Mouse (Mus musculus) lung, embryonic 14.5 days (tissue): ENCODE data around the gene Syce1. TPM values are rescaled to one million over a fixed set of nuclear protein-coding genes. Genes with fewer than 3 reads are reported as not detected.
A peak's percentile ranks its signal among the peaks of the same experiment; 100 is the strongest.

Experiments used
- ATAC-seq: fragments of 200-750 bp; cut with Nextera tagmentation; 2 replicates; pipeline ENCODE4 v1.8.0; 2017; ENCODE audit warnings: mild to moderate bottlenecking, moderate TSS enrichment, moderate library complexity; ENCODE audit not compliant: insufficient read depth
- DNase-seq: peaks from one replicate; pipeline ENCODE4 v3.0.0-alpha.2; 2015
- H3K27ac ChIP-seq: fragments of 300-500 bp; sonication (generic); 2 replicates; pipeline ENCODE4 v1.5.1; 2014; ENCODE audit warnings: low read depth, mild to moderate bottlenecking, moderate library complexity
- H3K27me3 ChIP-seq: fragments of 300-500 bp; sonication (generic); 2 replicates; pipeline ENCODE4 v1.6.1; 2014; ENCODE audit warnings: low read length, control low read depth; ENCODE audit not compliant: insufficient read depth
- H3K36me3 ChIP-seq: fragments of 300-500 bp; sonication (generic); 2 replicates; pipeline ENCODE4 v1.6.1; 2014; ENCODE audit warnings: control low read depth; ENCODE audit not compliant: insufficient read depth
- H3K4me1 ChIP-seq: fragments of 300-500 bp; sonication (generic); 2 replicates; pipeline ENCODE4 v1.6.1; 2014; ENCODE audit warnings: antibody characterized with exemption, control low read depth; ENCODE audit not compliant: insufficient read depth
- H3K4me2 ChIP-seq: fragments of 300-500 bp; sonication (generic); 2 replicates; pipeline ENCODE4 v1.6.1; 2014; ENCODE audit warnings: mild to moderate bottlenecking
- H3K4me3 ChIP-seq: fragments of 300-500 bp; sonication (generic); 2 replicates; pipeline ENCODE4 v1.5.1; 2014; ENCODE audit warnings: low read depth, low read length
- H3K9ac ChIP-seq: fragments of 300-500 bp; sonication (generic); 2 replicates; pipeline ENCODE4 v1.6.1; 2014
- H3K9me3 ChIP-seq: fragments of 300-500 bp; sonication (generic); 2 replicates; pipeline ENCODE4 v1.6.1; 2016; ENCODE audit warnings: low read depth, low read length, control low read depth
- CTCF ChIP-seq: IDR thresholded peaks from 2 replicates; pipeline ENCODE4 v1.5.1; 2016; ENCODE audit warnings: antibody characterized with exemption, low read depth
- WGBS: fragments of 180-500 bp; shearing (Covaris S2); extraction: QIAGEN DNeasy Blood & Tissue Kit; methylation state at CpG from one replicate; pipeline ENCODE4 v1.1.7; 2014; 5-methylcytosine and 5-hydroxymethylcytosine counted together
- polyA plus RNA-seq: library from polyadenylated mRNA; unstranded; fragments of >200 nt; fragmentation: Nextera tagmentation; extraction: Ambion mirVana; gene quantifications from 2 replicates; pipeline ENCODE4 v1.2.1, GENCODE M21; 2014

The Syce1 gene
- polyA plus RNA-seq = 0.68 TPM in 1 of 2 replicates, not detected in the other

DNA sequence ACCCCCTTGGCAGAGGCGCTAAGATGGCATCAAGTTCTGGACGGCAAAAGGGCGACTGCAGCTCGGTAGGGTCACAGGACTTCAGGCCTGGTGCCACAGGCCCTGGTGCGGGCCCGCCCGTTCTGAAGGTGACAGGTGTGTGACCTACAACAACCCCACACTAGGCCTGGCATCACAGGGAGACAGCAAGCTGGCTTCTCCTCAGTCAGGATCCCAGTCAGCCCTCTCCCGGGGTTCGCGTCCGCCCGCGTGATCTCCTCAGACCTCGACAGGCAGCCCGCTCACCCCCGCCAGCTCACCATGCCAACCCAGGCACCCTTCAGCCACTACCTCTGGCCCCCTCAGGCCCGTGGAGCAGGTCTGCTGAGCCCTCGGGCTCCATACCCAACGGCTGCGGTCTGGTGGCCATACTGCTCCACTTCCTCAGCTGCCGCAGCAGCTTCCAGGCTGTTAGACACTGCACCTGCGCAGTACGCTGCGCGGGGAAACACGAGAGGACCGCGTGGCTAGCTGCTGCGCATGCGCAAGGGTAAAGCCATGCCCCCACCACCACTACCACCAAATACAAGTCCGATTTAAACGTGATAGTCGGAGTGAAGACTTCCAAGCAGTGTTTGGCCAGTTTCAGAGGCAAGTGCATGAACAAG lies at the start of gene Syce1:
Syce1 (minus strand) TSS at position 447 of the 647 bp plus-strand sequence.
- ATAC-seq = no peak
- 79% methylated on average over 33 of the region's 33 CpGs for WGBS
- Histone ChIP-seq H3K27me3 (no peaks in the 10 kb centered on the region), H3K36me3 (no peaks in the 10 kb centered on the region), H3K4me1 (no peaks in the 10 kb centered on the region), H3K27ac (no peak within 1 kb of the TSS), H3K9me3 (no peaks in the 10 kb centered on the region), H3K4me3 (no peak within 1 kb of the TSS), H3K9ac (no peak within 1 kb of the TSS), H3K4me2 (no peak within 1 kb of the TSS)
- DNase-seq = no peak
- no peak for TF ChIP-seq CTCF

DNA sequence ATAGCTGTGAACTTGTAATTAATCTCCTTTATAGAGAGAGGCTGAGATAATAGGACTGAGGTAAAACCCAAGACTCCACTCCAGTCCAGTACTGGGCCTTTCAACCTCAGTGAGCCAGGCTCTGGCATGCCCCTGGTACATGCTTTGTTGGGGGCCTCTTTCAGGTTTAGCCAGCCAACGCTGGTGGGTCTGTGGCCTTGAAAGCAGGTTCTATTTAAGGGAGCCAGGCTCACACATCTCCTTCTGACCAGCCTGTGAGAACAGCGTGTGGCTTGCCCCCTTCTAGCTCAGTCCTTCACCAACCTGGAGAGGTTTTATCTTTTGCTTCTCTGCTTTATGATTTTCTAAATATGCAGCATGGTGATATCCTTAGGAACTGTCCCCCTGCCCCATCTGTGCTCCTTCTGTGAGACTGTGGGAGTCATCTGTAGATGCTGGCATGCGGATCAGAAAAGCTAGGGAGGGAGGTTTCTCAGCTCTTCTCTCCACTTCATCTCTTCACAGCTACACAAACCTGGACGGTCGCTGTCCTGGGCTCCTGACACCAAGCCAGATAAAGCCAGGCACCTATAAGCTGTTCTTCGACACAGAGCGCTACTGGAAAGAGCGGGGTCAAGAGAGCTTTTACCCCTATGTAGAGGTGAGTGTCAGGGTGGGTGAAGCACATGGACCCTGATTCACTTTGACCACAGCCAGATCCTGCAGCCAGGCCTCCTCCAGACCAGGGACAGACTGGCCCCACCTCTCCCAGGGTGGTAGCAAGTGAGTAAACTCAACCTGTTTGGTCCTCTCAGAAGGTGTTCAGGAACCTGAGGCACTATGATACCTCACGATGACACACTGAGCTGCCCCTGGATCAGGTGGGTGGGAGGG lies 48.8 kb upstream of the Syce1 start:
- TF ChIP-seq CTCF = no peak
- WGBS = 67% methylated on average over 9 of the region's 9 CpGs
- Histone ChIP-seq H3K4me3 (no peak overlapping the region), H3K4me2 (no peak overlapping the region), H3K36me3 (no peaks in the 10 kb centered on the region), H3K9me3 (no peaks in the 10 kb centered on the region), H3K27ac (no peak overlapping the region), H3K27me3 (peaks cover 7% of the 10 kb centered on the region; the same call in 1 of the 2 replicates), H3K9ac (no peak overlapping the region), H3K4me1 (no peaks in the 10 kb centered on the region)
- no peak for ATAC-seq
- no peak for DNase-seq

DNA sequence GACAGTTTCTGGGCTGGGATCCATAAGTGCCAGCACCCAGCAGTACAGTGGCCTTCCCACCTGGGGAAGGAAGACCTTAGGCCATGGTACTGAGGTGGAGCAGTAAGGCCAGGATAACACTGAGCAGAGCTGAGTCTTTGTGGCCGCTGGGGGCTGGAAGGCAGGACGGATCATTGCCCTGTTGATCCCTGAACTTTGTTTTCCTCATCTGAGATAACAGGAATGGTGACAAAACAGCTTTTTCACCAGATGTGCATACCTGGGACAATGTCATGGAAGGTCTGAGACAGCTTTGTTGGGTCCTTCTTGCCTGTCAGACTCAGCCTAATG lies 48.1 kb upstream of the Syce1 start:
- Histone ChIP-seq H3K27ac (no peak overlapping the region), H3K4me1 (no peaks in the 10 kb centered on the region), H3K4me3 (no peak overlapping the region), H3K27me3 (no peaks in the 10 kb centered on the region), H3K4me2 (no peak overlapping the region; the same call in 1 of the 2 replicates), H3K36me3 (no peaks in the 10 kb centered on the region), H3K9me3 (no peaks in the 10 kb centered on the region), H3K9ac (no peak overlapping the region)
- WGBS = 59% methylated on average over 2 of the region's 2 CpGs
- ATAC-seq (peak; percentile 19; the same call in 1 of the 2 replicates), DNase-seq (no peak)
- TF ChIP-seq CTCF = no peak

- ATAC-seq = peak; percentile 72; the same call in 1 of the 2 replicates
- WGBS = 40% methylated on average over 20 of the region's 20 CpGs
- H3K27me3 ChIP-seq = no peaks in the 10 kb centered on the region
- peak within 1 kb of the TSS; percentile 13; the same call in 1 of the 2 replicates for H3K4me2 ChIP-seq
- no peak within 1 kb of the TSS for H3K27ac ChIP-seq
- H3K36me3 ChIP-seq = no peaks in the 10 kb centered on the region
- no peaks in the 10 kb centered on the region for H3K9me3 ChIP-seq
- no peak within 1 kb of the TSS for H3K4me3 ChIP-seq
- no peak for TF ChIP-seq CTCF
- H3K9ac ChIP-seq = no peak within 1 kb of the TSS
- H3K4me1 ChIP-seq = no peaks in the 10 kb centered on the region
- DNase-seq = peak; percentile 23
These were observed 47.5 kb upstream of the Syce1 start, which contains the start of gene Urah for GRCm38 (mm10) chr7:140834968-140835757. Urah (plus strand) TSS chr7:140835018.

DNA sequence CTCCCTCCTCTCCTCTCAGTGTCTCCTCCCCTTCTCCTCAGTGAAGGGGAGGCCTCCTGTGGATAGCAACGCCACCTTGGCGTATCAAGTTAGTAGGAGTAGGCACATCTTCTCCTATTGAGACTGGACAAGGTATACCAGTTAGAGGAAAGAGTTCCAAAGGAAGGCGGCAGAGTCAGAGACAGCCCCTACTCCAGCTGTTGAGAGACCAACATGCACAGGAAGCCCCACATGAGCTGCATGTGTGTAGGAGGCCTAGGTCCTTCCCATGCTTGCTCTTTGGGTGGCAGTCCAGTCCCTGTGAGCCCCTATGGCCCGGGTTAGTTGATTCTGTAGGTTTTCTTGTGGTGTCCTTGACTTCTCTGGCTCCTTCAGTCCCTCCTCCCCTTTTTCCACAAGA lies 45.7 kb upstream of the Syce1 start:
- no peak overlapping the region for H3K4me3 ChIP-seq
- H3K4me1 ChIP-seq = no peaks in the 10 kb centered on the region
- H3K27ac ChIP-seq = no peak overlapping the region
- DNase-seq = no peak
- no peak overlapping the region for H3K9ac ChIP-seq
- no peaks in the 10 kb centered on the region for H3K9me3 ChIP-seq
- H3K27me3 ChIP-seq = no peaks in the 10 kb centered on the region
- TF ChIP-seq CTCF = no peak
- H3K4me2 ChIP-seq = no peak overlapping the region
- no peak for ATAC-seq
- no peaks in the 10 kb centered on the region for H3K36me3 ChIP-seq
- WGBS = 76% methylated on average over 4 of the region's 4 CpGs

DNA sequence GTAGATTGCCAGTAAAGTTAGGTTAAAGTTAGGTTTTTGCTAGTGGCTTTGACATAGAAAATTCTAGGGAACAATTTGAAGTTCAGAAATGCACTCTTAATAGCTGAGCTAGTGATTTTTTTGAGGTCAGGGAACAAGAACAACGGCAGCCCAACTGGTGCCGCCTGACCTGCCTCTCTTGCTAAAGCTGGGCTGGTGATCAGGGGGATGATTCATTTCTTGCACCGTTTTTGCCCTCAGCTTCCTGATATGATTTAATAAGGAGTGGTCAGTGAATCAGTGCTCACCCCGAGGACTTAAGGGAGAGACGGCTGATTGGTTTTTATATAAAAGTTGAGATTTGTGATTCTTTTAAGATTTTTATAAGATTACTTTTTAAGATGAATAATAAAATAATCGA lies 43.8 kb upstream of the Syce1 start:
- ATAC-seq (no peak), DNase-seq (no peak)
- Histone ChIP-seq H3K27ac (no peak overlapping the region), H3K4me2 (no peak overlapping the region), H3K4me3 (no peak overlapping the region), H3K27me3 (no peaks in the 10 kb centered on the region), H3K9ac (no peak overlapping the region), H3K36me3 (no peaks in the 10 kb centered on the region), H3K4me1 (no peaks in the 10 kb centered on the region), H3K9me3 (no peaks in the 10 kb centered on the region)
- 57% methylated on average over 6 of the region's 6 CpGs for WGBS
- TF ChIP-seq CTCF = no peak
